Mouse (Mus musculus): ENCODE data around the gene Wiz. TPM values are rescaled to one million over a fixed set of nuclear protein-coding genes. Genes with fewer than 3 reads are reported as not detected.

Gene Wiz
- polyA plus RNA-seq, 1 experiment: 21.0 TPM

DNA sequence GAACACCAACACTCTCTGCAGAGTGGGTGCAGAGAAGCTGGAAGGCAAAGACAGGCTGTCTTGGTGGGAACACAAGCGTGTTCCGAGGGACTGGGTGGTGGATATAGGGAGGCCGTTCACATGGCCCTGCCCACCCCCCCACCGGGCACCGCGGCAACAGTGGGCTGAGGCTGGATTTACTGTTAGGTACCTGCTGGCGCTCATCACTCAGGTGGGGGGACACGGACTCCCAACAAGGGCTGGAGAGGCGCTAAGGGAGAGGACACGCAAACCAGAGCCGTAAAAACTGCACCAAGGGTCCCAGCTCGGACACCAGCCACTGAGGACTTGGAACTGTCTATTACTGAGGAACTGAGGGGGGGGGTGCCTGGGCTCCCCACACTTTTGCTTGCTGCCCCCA is 54.3 kb downstream of the Wiz start:
- Histone ChIP-seq H3K79me2 (ENCODE audit: control insufficient read depth, insufficient read depth) (no peaks in the 10 kb centered on the region), H3K4me3 (no peak overlapping the region), H3K27me3 (ENCODE audit: control insufficient read depth, insufficient read depth, insufficient read length) (no peaks in the 10 kb centered on the region), H3K4me2 (ENCODE audit: low read depth) (no peak overlapping the region), H3K36me3 (ENCODE audit: control insufficient read depth, insufficient read depth) (peaks cover 27% of the 10 kb centered on the region), H3ac (ENCODE audit: control insufficient read depth, insufficient read length) (no peak overlapping the region)
- TF ChIP-seq REST (IDR thresholded peaks at IDR 0.05; ENCODE audit: insufficient read depth, insufficient read length) (no peak), TCF3 (IDR thresholded peaks at IDR 0.05; ENCODE audit: insufficient read length, low read depth) (no peak), CEBPB (IDR thresholded peaks at IDR 0.05; ENCODE audit: insufficient read depth, poor library complexity, severe bottlenecking) (no peak), MYOG (IDR thresholded peaks at IDR 0.05; ENCODE audit: control insufficient read depth in 1 of 3, insufficient read depth in 1 of 3, insufficient read length in 2 of 3, low read depth in 2 of 3) (no peak), TCF12 (IDR thresholded peaks at IDR 0.05; ENCODE audit: insufficient read depth, poor library complexity, severe bottlenecking) (no peak), POLR2A (IDR thresholded peaks at IDR 0.05; ENCODE audit: insufficient read length, low read depth) (no peak), MYOD1 (IDR thresholded peaks at IDR 0.05; ENCODE audit: control insufficient read depth in 1 of 3, insufficient read length in 2 of 3, low read depth in 2 of 3) (no peak), USF1 (IDR thresholded peaks at IDR 0.05; ENCODE audit: low read depth) (no peak), POLR2AphosphoS2 (IDR thresholded peaks at IDR 0.05; ENCODE audit: insufficient read length, low read depth) (no peak), E2F4 (IDR thresholded peaks at IDR 0.05; ENCODE audit: insufficient read depth) (no peak), SRF (IDR thresholded peaks at IDR 0.05; ENCODE audit: control insufficient read depth, insufficient read length, low read depth) (no peak), MAX (IDR thresholded peaks at IDR 0.05; ENCODE audit: low read depth) (no peak)

DNA sequence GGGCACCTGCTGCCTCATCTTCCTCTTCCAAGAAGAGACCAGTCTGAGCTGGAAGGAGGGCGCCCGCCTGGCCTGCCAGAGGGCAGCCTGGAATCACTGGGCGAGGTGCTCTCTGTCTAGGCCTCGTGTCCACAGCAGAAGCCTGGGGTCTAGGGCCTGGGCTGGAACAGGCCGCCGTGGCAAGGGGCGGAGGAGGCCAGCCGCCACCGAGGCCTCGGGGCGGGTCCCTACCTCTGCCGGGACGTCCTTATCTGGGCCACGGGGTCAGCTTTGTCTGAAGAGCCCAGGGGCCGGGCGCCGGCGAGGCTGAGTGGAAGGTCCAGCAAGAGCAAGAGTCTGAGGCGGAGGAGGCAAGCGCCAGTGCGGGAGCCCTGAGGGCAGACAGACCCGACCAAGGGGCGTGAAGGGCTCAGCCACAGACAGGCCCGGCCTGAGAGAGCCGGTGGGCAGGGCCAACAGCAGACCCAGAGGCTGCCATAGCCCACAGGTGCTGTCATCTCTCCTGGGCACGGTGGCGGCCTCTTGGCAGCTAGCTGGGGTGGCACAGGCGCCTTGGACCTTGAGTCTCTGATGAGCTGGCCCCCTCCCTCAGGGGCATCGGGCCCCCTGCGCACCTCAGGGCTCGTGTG is 55.5 kb downstream of the Wiz start:
- Histone ChIP-seq H3ac (ENCODE audit: control insufficient read depth, insufficient read length) (no peak overlapping the region), H3K27me3 (ENCODE audit: control insufficient read depth, insufficient read depth, insufficient read length) (no peaks in the 10 kb centered on the region), H3K4me2 (ENCODE audit: low read depth) (no peak overlapping the region), H3K79me2 (ENCODE audit: control insufficient read depth, insufficient read depth) (no peaks in the 10 kb centered on the region), H3K4me3 (no peak overlapping the region), H3K36me3 (ENCODE audit: control insufficient read depth, insufficient read depth) (peaks cover 30% of the 10 kb centered on the region)
- no peak for TF ChIP-seq E2F4 (IDR thresholded peaks at IDR 0.05; ENCODE audit: insufficient read depth)
- no peak for TF ChIP-seq TCF3 (IDR thresholded peaks at IDR 0.05; ENCODE audit: insufficient read length, low read depth)
- TF ChIP-seq TCF12 (IDR thresholded peaks at IDR 0.05; ENCODE audit: insufficient read depth, poor library complexity, severe bottlenecking): no peak
- no peak for TF ChIP-seq POLR2AphosphoS2 (IDR thresholded peaks at IDR 0.05; ENCODE audit: insufficient read length, low read depth)
- no peak for TF ChIP-seq MYOD1 (IDR thresholded peaks at IDR 0.05; ENCODE audit: control insufficient read depth in 1 of 3, insufficient read length in 2 of 3, low read depth in 2 of 3)
- no peak for TF ChIP-seq REST (IDR thresholded peaks at IDR 0.05; ENCODE audit: insufficient read depth, insufficient read length)
- no peak for TF ChIP-seq CEBPB (IDR thresholded peaks at IDR 0.05; ENCODE audit: insufficient read depth, poor library complexity, severe bottlenecking)
- no peak for TF ChIP-seq MYOG (IDR thresholded peaks at IDR 0.05; ENCODE audit: control insufficient read depth in 1 of 3, insufficient read depth in 1 of 3, insufficient read length in 2 of 3, low read depth in 2 of 3)
- no peak for TF ChIP-seq USF1 (IDR thresholded peaks at IDR 0.05; ENCODE audit: low read depth)
- TF ChIP-seq POLR2A (IDR thresholded peaks at IDR 0.05; ENCODE audit: insufficient read length, low read depth): no peak
- TF ChIP-seq SRF (IDR thresholded peaks at IDR 0.05; ENCODE audit: control insufficient read depth, insufficient read length, low read depth): no peak
- TF ChIP-seq MAX (IDR thresholded peaks at IDR 0.05; ENCODE audit: low read depth): no peak

DNA sequence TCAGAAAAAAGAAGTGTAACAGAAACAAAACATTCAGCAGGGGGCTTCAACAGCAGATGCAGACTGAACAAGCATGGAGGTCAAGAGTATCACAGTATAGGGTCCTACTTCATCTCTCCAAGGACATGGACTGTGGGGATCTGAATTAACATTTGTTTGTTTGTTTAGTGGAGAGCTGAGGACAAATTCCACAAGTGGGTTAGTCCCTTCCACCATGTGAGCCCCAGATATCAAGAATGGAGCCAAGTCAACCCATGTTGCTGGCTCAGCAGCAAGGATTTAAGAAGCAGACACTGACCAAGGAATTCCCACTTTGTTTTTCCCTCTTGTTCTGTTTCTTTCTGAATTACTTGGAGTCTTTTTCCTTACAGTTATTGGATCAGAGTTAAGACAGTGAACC is 61.7 kb downstream of the Wiz start:
- no peak overlapping the region for H3K4me2 ChIP-seq (ENCODE audit: low read depth)
- H3K36me3 ChIP-seq (ENCODE audit: control insufficient read depth, insufficient read depth): peaks cover 39% of the 10 kb centered on the region
- H3K4me3 ChIP-seq: no peak overlapping the region
- H3K27me3 ChIP-seq (ENCODE audit: control insufficient read depth, insufficient read depth, insufficient read length): no peaks in the 10 kb centered on the region
- peaks cover 6% of the 10 kb centered on the region for H3K79me2 ChIP-seq (ENCODE audit: control insufficient read depth, insufficient read depth)
- TF ChIP-seq MYOD1 (IDR thresholded peaks at IDR 0.05; ENCODE audit: control insufficient read depth in 1 of 3, insufficient read length in 2 of 3, low read depth in 2 of 3) (no peak), POLR2A (IDR thresholded peaks at IDR 0.05; ENCODE audit: insufficient read length, low read depth) (no peak), SRF (IDR thresholded peaks at IDR 0.05; ENCODE audit: control insufficient read depth, insufficient read length, low read depth) (no peak), TCF3 (IDR thresholded peaks at IDR 0.05; ENCODE audit: insufficient read length, low read depth) (no peak), POLR2AphosphoS2 (IDR thresholded peaks at IDR 0.05; ENCODE audit: insufficient read length, low read depth) (no peak), REST (IDR thresholded peaks at IDR 0.05; ENCODE audit: insufficient read depth, insufficient read length) (no peak), MAX (IDR thresholded peaks at IDR 0.05; ENCODE audit: low read depth) (no peak), E2F4 (IDR thresholded peaks at IDR 0.05; ENCODE audit: insufficient read depth) (no peak), CEBPB (IDR thresholded peaks at IDR 0.05; ENCODE audit: insufficient read depth, poor library complexity, severe bottlenecking) (no peak), USF1 (IDR thresholded peaks at IDR 0.05; ENCODE audit: low read depth) (no peak), MYOG (IDR thresholded peaks at IDR 0.05; ENCODE audit: control insufficient read depth in 1 of 3, insufficient read depth in 1 of 3, insufficient read length in 2 of 3, low read depth in 2 of 3) (no peak), TCF12 (IDR thresholded peaks at IDR 0.05; ENCODE audit: insufficient read depth, poor library complexity, severe bottlenecking) (no peak)
- H3ac ChIP-seq (ENCODE audit: control insufficient read depth, insufficient read length): no peak overlapping the region

DNA sequence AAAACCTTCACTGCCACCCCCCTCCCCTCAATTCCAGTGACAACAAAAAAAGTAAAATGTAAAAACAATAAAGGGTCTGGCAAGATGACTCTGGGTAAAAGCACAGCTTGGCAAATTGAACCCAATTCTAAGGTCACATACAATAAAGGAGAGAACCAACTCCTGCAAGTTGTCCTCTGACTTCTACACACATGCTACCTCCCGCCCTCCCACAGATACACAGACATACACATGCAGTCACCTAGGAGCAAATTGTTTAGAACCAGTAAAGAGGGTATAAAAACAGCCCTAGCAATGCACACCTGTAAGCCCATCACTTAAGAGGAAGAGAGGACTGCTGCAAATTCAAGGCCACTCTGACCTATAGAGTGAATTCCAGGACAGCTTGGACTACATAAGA is 66.4 kb downstream of the Wiz start:
- no peak for TF ChIP-seq USF1 (IDR thresholded peaks at IDR 0.05; ENCODE audit: low read depth)
- no peak for TF ChIP-seq TCF12 (IDR thresholded peaks at IDR 0.05; ENCODE audit: insufficient read depth, poor library complexity, severe bottlenecking)
- TF ChIP-seq CEBPB (IDR thresholded peaks at IDR 0.05; ENCODE audit: insufficient read depth, poor library complexity, severe bottlenecking): no peak
- no peak for TF ChIP-seq POLR2AphosphoS2 (IDR thresholded peaks at IDR 0.05; ENCODE audit: insufficient read length, low read depth)
- TF ChIP-seq TCF3 (IDR thresholded peaks at IDR 0.05; ENCODE audit: insufficient read length, low read depth): no peak
- TF ChIP-seq POLR2A (IDR thresholded peaks at IDR 0.05; ENCODE audit: insufficient read length, low read depth): no peak
- no peak for TF ChIP-seq REST (IDR thresholded peaks at IDR 0.05; ENCODE audit: insufficient read depth, insufficient read length)
- no peak for TF ChIP-seq MAX (IDR thresholded peaks at IDR 0.05; ENCODE audit: low read depth)
- TF ChIP-seq E2F4 (IDR thresholded peaks at IDR 0.05; ENCODE audit: insufficient read depth): no peak
- no peak for TF ChIP-seq SRF (IDR thresholded peaks at IDR 0.05; ENCODE audit: control insufficient read depth, insufficient read length, low read depth)
- no peak for TF ChIP-seq MYOG (IDR thresholded peaks at IDR 0.05; ENCODE audit: control insufficient read depth in 1 of 3, insufficient read depth in 1 of 3, insufficient read length in 2 of 3, low read depth in 2 of 3)
- no peak overlapping the region for H3K4me2 ChIP-seq (ENCODE audit: low read depth)
- H3K79me2 ChIP-seq (ENCODE audit: control insufficient read depth, insufficient read depth): peaks cover 42% of the 10 kb centered on the region
- H3K27me3 ChIP-seq (ENCODE audit: control insufficient read depth, insufficient read depth, insufficient read length): no peaks in the 10 kb centered on the region
- peaks cover 23% of the 10 kb centered on the region for H3K36me3 ChIP-seq (ENCODE audit: control insufficient read depth, insufficient read depth)
- no peak overlapping the region for H3ac ChIP-seq (ENCODE audit: control insufficient read depth, insufficient read length)
- H3K4me3 ChIP-seq: peak overlapping the region; percentile 98

Measured in myocyte (in vitro differentiated cells).